Mouse (Mus musculus) right cerebral cortex, postnatal 14 days (tissue): Measurements from ENCODE around the gene Cxcl16.
"Not testable (repeated sequence)": the region's sequence is repeated elsewhere in the genome, so short reads cannot be mapped to it uniquely, and the experiment has no call there.

Experiments
- DNase-seq: peaks from one replicate; pipeline ENCODE4 v3.0.0; 2022

Gene Cxcl16

GRCm38 (mm10) chr11:70459601-70460101, at the start of gene Cxcl16:
Gene Cxcl16 (minus strand): TSS chr11:70459984.
- DNase-seq, result no peak

GRCm38 (mm10) chr11:70506962-70507515, 47.3 kb upstream of the Cxcl16 start:
- DNase-seq, result no peak

DNA sequence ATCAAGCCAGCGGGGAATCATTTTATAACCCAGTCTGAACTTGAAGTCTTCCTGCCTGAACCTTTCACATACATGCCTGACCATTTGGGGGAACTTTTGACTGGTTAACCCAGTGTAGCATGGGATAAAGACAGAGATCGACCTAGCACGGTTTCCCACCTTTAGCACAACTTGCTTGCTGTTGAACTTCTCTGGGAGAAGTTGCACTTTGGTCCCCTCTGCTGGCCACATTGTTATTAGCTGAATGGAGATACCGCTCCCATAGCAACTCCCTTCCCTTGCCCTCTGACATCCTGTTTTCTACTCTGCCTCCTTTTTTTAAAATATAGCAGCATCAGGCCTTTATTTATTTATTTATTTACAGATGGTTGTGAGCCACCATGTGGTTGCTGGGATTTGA, 46.6 kb upstream of the Cxcl16 start:
- peak; percentile 58 for DNase-seq

DNA sequence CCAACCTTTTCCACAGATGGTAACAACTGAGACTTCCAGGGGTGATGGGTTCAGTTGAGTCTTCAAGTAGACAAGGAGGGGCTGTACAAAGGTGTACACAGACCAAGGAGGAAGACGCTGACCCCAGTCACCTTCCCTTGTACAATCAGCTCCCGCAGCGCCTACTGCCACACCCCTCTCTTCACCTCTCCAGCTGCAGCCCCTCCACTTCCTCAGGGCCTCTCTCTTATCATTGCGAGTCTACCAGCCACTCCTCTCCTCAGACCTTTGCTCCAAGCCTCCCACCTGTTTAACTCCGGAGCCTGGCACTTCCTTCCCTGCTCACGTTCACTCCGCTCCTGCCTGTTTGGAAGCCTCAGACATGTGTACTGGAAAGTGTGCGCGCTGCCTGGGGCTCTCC, 45.2 kb upstream of the Cxcl16 start, which contains the start of gene Tm4sf5:
Gene Tm4sf5 (plus strand): TSS at position 275 of the 400 bp plus-strand sequence.
- no peak for DNase-seq

GRCm38 (mm10) chr11:70502018-70502417, 42.2 kb upstream of the Cxcl16 start:
- no peak for DNase-seq

GRCm38 (mm10) chr11:70500476-70500812, 40.7 kb upstream of the Cxcl16 start:
- no peak for DNase-seq

DNA sequence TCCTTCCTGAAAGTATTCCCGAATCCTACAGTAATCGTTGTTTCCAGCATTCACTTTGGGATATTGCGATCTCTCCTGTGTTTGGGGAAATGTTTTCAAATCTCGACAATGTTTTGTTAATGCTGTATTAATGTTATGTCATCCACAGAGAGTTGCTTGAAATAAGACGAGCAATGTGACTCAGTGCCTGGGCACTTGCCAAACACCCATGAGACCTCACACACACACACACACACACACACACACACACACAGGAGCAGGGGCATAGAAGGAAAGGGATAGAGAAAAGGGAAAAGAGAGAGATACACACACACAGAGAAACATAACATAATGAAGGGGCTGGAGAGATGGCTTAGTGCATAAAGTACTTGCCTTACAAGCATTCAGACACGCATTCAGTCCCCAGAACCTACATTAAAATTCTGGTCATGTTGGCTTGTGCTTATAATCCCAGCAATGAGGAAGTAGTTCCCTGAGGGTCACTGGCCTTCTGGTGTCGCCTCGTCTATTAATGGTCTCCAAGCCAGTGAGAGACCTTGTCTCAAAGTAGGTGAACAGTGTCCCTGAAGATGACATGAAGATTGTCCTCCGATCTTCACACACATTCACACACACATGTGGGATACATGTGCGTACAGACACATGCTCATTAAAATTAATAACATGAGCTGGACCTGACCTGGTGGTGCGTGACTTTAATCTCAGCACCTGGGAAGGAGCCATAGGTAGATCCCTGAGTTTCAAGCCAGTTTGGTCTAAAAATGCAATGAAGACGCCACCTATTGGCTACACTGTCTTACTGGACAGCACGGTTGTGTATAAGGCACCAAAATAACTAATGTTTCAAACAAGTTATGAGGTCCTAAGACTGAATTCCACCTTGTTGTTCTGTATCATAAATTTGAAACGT, 40.0 kb upstream of the Cxcl16 start:
- DNase-seq, result no peak

- DNase-seq, result no peak
These were observed 29.9 kb upstream of the Cxcl16 start for GRCm38 (mm10) chr11:70489684-70490083.

- DNase-seq, result no peak
These were observed 29.4 kb upstream of the Cxcl16 start for GRCm38 (mm10) chr11:70489138-70489537.

DNA sequence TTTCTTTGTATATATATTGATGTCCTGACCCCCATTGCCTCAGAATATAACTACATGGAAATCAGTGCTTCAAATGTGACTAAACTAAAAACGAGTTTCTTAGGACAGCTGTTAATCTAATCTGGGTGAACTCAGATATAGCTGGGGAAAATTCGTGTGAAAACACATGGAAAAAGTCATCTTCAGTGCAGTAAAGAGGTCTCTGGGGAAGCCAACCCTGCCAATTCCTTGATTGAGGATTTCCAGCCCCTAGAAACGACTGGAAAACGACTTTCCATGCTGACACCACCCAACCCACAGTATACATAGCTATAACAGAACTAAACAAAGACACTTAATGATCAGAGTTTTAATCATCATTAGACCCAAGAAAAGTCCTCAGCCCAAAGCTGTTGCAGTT, 28.0 kb upstream of the Cxcl16 start:
- no peak for DNase-seq

DNA sequence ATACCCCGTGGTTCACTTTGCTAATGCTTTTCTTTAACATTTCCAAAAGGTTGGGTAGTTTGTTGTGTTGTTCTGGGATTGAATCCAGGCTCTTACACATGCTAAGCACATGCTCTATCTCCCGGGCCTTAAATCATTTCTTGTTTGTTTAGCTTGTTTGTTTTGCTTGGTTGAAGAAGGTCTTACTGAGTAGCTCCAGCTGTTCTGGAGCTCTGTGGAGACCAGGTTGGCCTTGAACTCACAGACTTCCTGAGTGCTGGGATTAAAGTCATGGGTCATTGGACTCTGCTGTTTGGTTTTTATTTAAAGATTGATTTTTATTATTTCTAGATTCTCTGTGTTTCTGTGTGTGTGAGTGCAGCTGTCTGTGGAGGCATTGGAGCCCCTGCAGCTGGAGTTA, 25.7 kb upstream of the Cxcl16 start:
- DNase-seq, result no peak

- DNase-seq, result no peak
These were observed 15.2 kb upstream of the Cxcl16 start for GRCm38 (mm10) chr11:70474872-70475534.

DNA sequence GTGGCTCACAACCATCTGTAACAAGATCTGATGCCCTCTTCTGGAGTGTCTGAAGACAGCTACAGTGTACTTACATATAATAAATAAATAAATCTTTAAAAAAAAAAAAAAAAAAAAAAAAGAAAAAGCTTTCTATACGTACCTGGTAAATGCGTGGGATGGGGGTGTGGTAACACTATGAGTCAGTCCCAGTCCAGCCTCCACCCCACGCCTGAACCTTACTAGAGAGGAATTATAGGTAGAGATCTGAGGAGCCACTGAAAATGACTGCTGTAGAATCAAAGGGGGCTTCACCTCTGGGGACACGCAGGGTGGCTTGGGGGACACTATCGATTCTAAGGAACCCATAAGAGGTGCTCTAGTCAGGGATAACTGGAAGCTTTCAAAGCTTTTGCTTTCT, 13.5 kb upstream of the Cxcl16 start:
- DNase-seq, result not testable (repeated sequence)

- DNase-seq, result no peak
These were observed 12.9 kb upstream of the Cxcl16 start for GRCm38 (mm10) chr11:70472716-70473115.

GRCm38 (mm10) chr11:70469764-70470163, 10.0 kb upstream of the Cxcl16 start:
- no peak for DNase-seq

DNA sequence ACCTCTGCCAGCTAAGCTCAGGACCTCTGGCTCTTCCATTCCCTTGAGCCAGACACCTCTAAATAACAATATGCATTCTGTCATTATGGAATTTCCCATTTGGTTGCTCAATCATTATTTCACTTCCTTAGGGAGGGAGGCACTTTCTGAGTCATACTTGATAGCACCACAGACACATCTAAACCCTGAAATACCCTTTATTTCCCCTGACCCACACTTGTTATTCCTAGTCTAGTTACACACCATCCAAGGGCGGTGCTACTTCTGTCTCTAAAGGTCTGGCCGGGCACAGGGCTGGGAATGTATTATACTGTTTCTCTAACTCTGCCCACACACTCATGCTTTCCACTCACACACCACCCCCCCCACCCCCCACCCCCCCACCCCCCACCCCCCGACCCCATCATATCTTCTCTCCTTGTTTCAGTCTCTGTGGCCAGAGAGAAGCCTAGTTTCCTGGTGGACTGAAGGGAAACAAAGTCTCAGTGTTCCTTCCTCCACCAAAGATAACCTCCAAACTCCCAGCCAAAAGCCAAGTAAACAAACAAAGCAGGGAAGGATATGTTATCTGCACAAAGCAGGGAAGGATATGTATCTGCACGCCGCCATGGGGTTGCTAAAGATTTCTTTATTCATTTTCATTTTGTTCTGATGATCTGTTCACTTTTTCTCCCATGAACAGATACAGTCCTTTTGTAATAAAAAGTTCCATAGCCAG, 8.3 kb upstream of the Cxcl16 start:
- no peak for DNase-seq

DNA sequence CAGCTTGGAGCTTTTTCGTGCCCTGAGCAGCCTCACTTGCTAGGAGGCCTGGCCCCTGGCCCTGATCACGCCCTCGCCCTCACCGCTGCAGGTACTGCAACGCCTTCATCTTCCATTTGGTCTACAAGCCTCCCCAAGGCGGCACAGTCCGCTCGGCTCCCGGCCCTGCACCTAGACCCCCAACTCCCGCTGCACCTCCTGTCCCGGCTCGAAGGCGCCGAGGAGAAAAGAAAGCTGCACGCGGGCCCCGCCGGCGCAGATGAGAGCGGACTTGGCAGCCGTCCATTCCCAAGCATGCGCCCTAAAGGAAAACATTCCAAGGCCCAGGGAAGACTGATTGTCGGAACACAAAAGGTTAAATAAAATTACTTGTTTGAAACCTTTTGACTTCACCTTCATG, 6.0 kb upstream of the Cxcl16 start:
- peak; percentile 36 for DNase-seq

DNA sequence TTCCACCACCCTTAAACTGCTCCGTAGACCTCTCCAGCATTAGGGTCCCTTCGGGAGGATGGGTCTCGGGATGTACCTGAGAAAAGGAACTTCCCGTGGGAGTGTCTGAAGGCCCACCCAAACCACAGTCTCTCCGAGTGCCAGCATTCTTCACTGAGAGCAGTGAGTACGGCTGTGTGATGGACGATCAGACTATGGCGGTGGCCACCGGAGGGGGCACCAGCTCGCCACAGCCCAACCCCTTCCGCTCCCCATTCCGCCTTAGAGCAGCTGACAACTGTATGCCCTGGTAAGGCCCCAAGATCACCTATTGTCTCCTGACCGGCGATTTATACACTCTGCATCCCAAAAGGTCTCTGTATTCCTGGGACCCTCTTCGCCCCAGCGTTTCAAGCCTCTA, 5.4 kb upstream of the Cxcl16 start:
- DNase-seq, result no peak

DNA sequence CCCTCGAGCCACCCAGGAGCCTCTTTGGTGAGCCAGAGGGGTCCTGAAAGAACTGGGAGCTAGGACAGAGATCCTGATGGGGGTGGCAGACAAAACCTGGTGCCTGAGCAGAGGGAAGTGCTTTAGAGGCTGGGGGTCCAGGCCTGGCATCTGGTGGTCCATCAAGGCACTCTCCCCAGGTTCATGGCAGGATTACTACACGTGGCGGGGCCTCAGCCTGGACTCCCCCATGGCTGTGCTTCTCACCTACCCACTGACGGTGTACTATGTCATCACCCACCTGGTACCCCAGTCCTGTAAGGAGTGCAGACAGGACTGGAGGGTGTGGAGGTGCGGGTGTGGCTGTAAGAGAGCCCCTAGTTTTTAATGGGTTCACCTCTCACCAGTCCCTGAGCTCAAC, 4.2 kb upstream of the Cxcl16 start:
- no peak for DNase-seq

GRCm38 (mm10) chr11:70458688-70459600, 840 bp downstream of the Cxcl16 start, which contains the start of gene Zmynd15:
Gene Zmynd15 (plus strand): TSS chr11:70459433.
- DNase-seq, result no peak

GRCm38 (mm10) chr11:70453261-70454044, 6.3 kb downstream of the Cxcl16 start:
- DNase-seq, result no peak
